8 mouse cellular contexts compared by ENCODE assay signal in the genomic region with DNA sequence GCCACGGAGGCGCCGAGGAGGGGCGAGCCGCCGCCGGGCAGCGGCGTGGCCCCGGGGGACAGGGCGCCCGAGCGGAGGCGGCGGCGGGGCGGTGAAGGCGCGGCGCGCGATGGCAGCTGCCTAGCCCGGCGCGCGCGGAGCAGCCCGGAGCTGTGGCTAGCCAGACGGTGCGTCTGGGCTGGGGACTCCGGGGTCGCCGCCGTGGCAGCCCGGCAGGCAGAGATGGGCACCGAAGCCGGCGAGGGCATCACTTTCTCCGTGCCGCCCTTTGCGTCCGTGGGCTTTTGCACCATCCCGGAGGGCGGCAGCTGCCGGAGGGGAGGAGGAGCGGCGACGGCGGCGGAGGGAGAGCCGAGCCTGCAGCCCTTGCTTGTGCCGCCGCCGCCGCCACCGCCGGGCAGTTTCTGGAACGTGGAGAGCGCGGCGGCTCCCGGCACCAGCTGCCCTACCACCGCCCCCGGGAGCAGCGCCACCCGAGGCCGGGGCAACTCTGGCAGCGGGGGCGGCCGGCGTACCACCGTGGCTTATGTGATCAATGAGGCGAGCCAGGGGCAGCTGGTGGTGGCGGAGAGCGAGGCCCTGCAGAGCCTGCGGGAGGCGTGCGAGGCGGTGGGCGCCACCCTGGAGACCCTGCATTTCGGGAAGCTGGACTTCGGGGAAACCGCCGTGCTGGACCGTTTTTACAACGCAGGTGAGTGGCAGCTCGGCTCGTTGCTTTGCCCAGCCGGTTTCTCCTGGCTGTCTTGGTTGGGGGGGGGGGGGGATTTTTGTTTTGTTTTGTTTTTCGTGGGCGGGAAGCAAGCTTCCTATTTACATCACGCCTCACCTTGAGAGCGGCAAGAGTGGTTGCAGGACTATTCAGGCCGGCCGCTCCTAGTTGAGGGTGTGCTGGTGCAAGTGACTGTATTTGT. TPM values are rescaled to one million over a fixed set of nuclear protein-coding genes. Genes with fewer than 3 reads are reported as not detected.
A peak's percentile ranks its signal among the peaks of the same experiment; 100 is the strongest.
DNase-seq lines count a peak whose midpoint lies in the region; ATAC-seq and TF ChIP-seq lines count a peak whose summit lies in the region.

TSS of gene Map3k5 (plus strand) at position 89 of the 911 bp plus-strand sequence.

- peak within 1 kb of the TSS; percentile 92 for H3K4me3 ChIP-seq in left cerebral cortex, adult 2 months
- peak within 1 kb of the TSS; percentile 64 for H3K4me3 ChIP-seq in limb, embryonic 11.5 days (ENCODE audit: low read depth, low read length)
- H3K4me3 ChIP-seq in midbrain, embryonic 11.5 days (ENCODE audit: low read depth, low read length), result peak within 1 kb of the TSS; percentile 66
- H3K4me3 ChIP-seq in stomach, embryonic 16.5 days (replicated peaks; ENCODE audit: low read length), result peak within 1 kb of the TSS; percentile 86

- ATAC-seq in inflammation-experienced regulatory T-cells, adult 6 months, result peak; percentile 18
- ATAC-seq in limb, embryonic 11.5 days (ENCODE audit: insufficient number of reproducible peaks, low FRiP score, low TSS enrichment, low read depth), result peak; percentile 67; the same call in 1 of the 2 replicates
- ATAC-seq in midbrain, embryonic 11.5 days (ENCODE audit: low FRiP score), result peak; percentile 87
- ATAC-seq in stomach, embryonic 16.5 days (ENCODE audit: insufficient read depth, low FRiP score), result peak; percentile 41

- H3K27me3 ChIP-seq in limb, embryonic 11.5 days (ENCODE audit: control insufficient read depth, insufficient read depth, low read length), result 0 out of 2 replicates have a peak, but pooled peaks cover 7% of the 10 kb centered on the region
- H3K27me3 ChIP-seq in midbrain, embryonic 11.5 days (ENCODE audit: control insufficient read depth, insufficient read depth, low read length), result peaks cover 32% of the 10 kb centered on the region
- no peaks in the 10 kb centered on the region for H3K27me3 ChIP-seq in stomach, embryonic 16.5 days (ENCODE audit: control insufficient read depth, insufficient read depth, low read length)

- peak; percentile 47 to 54 for DNase-seq in left cerebral cortex, adult 2 months (ENCODE audit: extremely low spot score in 1 of 2, low spot score in 2 of 2)
- no peak for DNase-seq in left cerebral cortex, adult 9 months (ENCODE audit: low spot score in 2 of 2)
- peak; percentile 64 for DNase-seq in cerebellum, adult 9-10 months
- peak; percentile 46 to 59 for DNase-seq in frontal cortex, postnatal 36 days (ENCODE audit: low spot score in 2 of 2)
- DNase-seq in limb, embryonic 11.5 days (ENCODE audit: low spot score), result peak; percentile 70
- DNase-seq in midbrain, embryonic 11.5 days (ENCODE audit: low spot score, missing footprints), result peak; percentile 97

- H3K9ac ChIP-seq in limb, embryonic 11.5 days (ENCODE audit: low read length), result peak within 1 kb of the TSS; percentile 72
- peak within 1 kb of the TSS; percentile 69 for H3K9ac ChIP-seq in midbrain, embryonic 11.5 days (ENCODE audit: low read length)
- H3K9ac ChIP-seq in stomach, embryonic 16.5 days (ENCODE audit: low read length), result peak within 1 kb of the TSS; percentile 91

- H3K4me2 ChIP-seq in limb, embryonic 11.5 days (ENCODE audit: low read depth, severe bottlenecking), result peak within 1 kb of the TSS; percentile 85
- H3K4me2 ChIP-seq in midbrain, embryonic 11.5 days, result peak within 1 kb of the TSS; percentile 91
- H3K4me2 ChIP-seq in stomach, embryonic 16.5 days (ENCODE audit: low read depth, low read length), result peak within 1 kb of the TSS; percentile 90

- peaks cover 5% of the 10 kb centered on the region; the same call in 1 of the 2 replicates for H3K4me1 ChIP-seq in limb, embryonic 11.5 days (ENCODE audit: control insufficient read depth, insufficient read depth, low read length)
- 0 out of 2 replicates have a peak, but pooled peaks cover 5% of the 10 kb centered on the region for H3K4me1 ChIP-seq in midbrain, embryonic 11.5 days (ENCODE audit: control insufficient read depth, insufficient read depth, low read length)
- peaks cover 17% of the 10 kb centered on the region; the same call in 1 of the 2 replicates for H3K4me1 ChIP-seq in stomach, embryonic 16.5 days (ENCODE audit: control insufficient read depth, insufficient read depth, low read length)

- peak; percentile 13; the same call in 1 of the 2 replicates for TF ChIP-seq CTCF in left cerebral cortex, adult 2 months (IDR thresholded peaks at IDR 0.05)

- no peaks in the 10 kb centered on the region for H3K9me3 ChIP-seq in limb, embryonic 11.5 days (ENCODE audit: control insufficient read depth, low read length)
- no peaks in the 10 kb centered on the region for H3K9me3 ChIP-seq in midbrain, embryonic 11.5 days (ENCODE audit: control insufficient read depth, low read length)
- H3K9me3 ChIP-seq in stomach, embryonic 16.5 days (replicated peaks; ENCODE audit: control insufficient read depth, low read length), result no peaks in the 10 kb centered on the region

- H3K27ac ChIP-seq in left cerebral cortex, adult 2 months, result peak within 1 kb of the TSS; percentile 93
- no peak within 1 kb of the TSS for H3K27ac ChIP-seq in limb, embryonic 11.5 days (replicated peaks; ENCODE audit: low read depth, low read length)
- H3K27ac ChIP-seq in midbrain, embryonic 11.5 days (ENCODE audit: low read depth, low read length), result no peak within 1 kb of the TSS
- peak within 1 kb of the TSS; percentile 86 for H3K27ac ChIP-seq in stomach, embryonic 16.5 days (ENCODE audit: low read length)

- intact Hi-C loops in left cerebral cortex, adult 2 months (cut with DNase I), result loop anchor here (1.0 to 5.0 kb wide), 3 partner anchors 72 to 188 kb away; no protein-coding TSS in a partner anchor

- WGBS in limb, embryonic 11.5 days, result under 1% methylated on average over 81 of the region's 95 CpGs
- under 1% methylated on average over 79 of the region's 95 CpGs for WGBS in midbrain, embryonic 11.5 days
- under 1% methylated on average over 91 of the region's 95 CpGs for WGBS in stomach, embryonic 16.5 days

- no peaks in the 10 kb centered on the region for H3K36me3 ChIP-seq in limb, embryonic 11.5 days (ENCODE audit: control insufficient read depth, insufficient read depth, low read length)
- H3K36me3 ChIP-seq in midbrain, embryonic 11.5 days (ENCODE audit: control insufficient read depth, insufficient read depth, low read length), result no peaks in the 10 kb centered on the region
- no peaks in the 10 kb centered on the region for H3K36me3 ChIP-seq in stomach, embryonic 16.5 days (ENCODE audit: control insufficient read depth, insufficient read depth, low read length)

RNA-seq across cellular contexts. Expression of gene Map3k5, which starts in this region (rescaled TPM):
- total RNA-seq in left cerebral cortex, adult 2 months (2021), result 10 to 100 TPM; 48.4 to 52.7 TPM
- polyA plus RNA-seq in inflammation-experienced regulatory T-cells, adult 6 months (2017; shearing (Covaris generic)), result 10 to 100 TPM in 2 of 3 experiments, 1 to 10 TPM in 1; 9.3 to 14.3 (median 13.8) TPM
- polyA plus RNA-seq in limb, embryonic 11.5 days (2014; fragmentation: Nextera tagmentation; extraction: Ambion mirVana), result 0.99 and 1.1 TPM in 2 replicates
- polyA plus RNA-seq in midbrain, embryonic 11.5 days (2014; fragmentation: Nextera tagmentation; extraction: Ambion mirVana), result 0.51 and 1.0 TPM in 2 replicates
- polyA plus RNA-seq in stomach, embryonic 16.5 days (2015; fragmentation: Nextera tagmentation; extraction: Ambion mirVana), result 2.6 and 2.7 TPM in 2 replicates

Comparison
In these comparisons a context has a peak if more than half of its experiments do, and no peak if none do; other contexts are left out.
1. DNase-seq: peak in left cerebral cortex, adult 2 months (2 of 2), cerebellum, adult 9-10 months (single experiment), frontal cortex, postnatal 36 days (2 of 2), limb, embryonic 11.5 days (single experiment) and midbrain, embryonic 11.5 days (single experiment); none in left cerebral cortex, adult 9 months (0 of 2).
2. H3K27ac ChIP-seq: peak in left cerebral cortex, adult 2 months (single experiment) and stomach, embryonic 16.5 days (single experiment); none in limb, embryonic 11.5 days (single experiment) and midbrain, embryonic 11.5 days (single experiment).
3. ATAC-seq: peak in every context shown above with its lines; median percentile 87 in midbrain, embryonic 11.5 days; 67 in limb, embryonic 11.5 days; 41 in stomach, embryonic 16.5 days; 18 in inflammation-experienced regulatory T-cells, adult 6 months.
4. Peak in every context shown above with its lines, with median percentiles within 50 percentile points of each other: H3K4me3 ChIP-seq, H3K4me2 ChIP-seq and H3K9ac ChIP-seq.